Mouse (Mus musculus) neural tube, embryonic 12.5 days (tissue): Measurements from ENCODE around the gene Itgb1bp2. TPM values are rescaled to one million over a fixed set of nuclear protein-coding genes. Genes with fewer than 3 reads are reported as not detected.

Source experiments
- ATAC-seq: fragments of 200-750 bp; cut with Nextera tagmentation; 2 replicates; pipeline ENCODE4 v1.8.0; 2017; ENCODE audit warnings: low read depth, mild to moderate bottlenecking, moderate TSS enrichment, moderate library complexity; ENCODE audit not compliant: low FRiP score
- H3K27ac ChIP-seq: fragments of 300-500 bp; sonication (generic); 2 replicates; pipeline ENCODE4 v1.5.1; 2016
- H3K27me3 ChIP-seq: fragments of 300-500 bp; sonication (generic); replicated peaks from 2 replicates; pipeline ENCODE4 v1.6.1; 2016; ENCODE audit warnings: mild to moderate bottlenecking
- H3K36me3 ChIP-seq: fragments of 300-500 bp; sonication (generic); 2 replicates; pipeline ENCODE4 v1.6.1; 2016; ENCODE audit warnings: mild to moderate bottlenecking
- H3K4me1 ChIP-seq: fragments of 300-500 bp; sonication (generic); 2 replicates; pipeline ENCODE4 v1.6.1; 2016
- H3K4me2 ChIP-seq: fragments of 300-500 bp; sonication (generic); replicated peaks from 2 replicates; pipeline ENCODE4 v1.6.1; 2016; ENCODE audit warnings: mild to moderate bottlenecking
- H3K4me3 ChIP-seq: fragments of 300-500 bp; sonication (generic); 2 replicates; pipeline ENCODE4 v1.5.1; 2016
- H3K9ac ChIP-seq: fragments of 300-500 bp; sonication (generic); 2 replicates; pipeline ENCODE4 v1.6.1; 2016; ENCODE audit warnings: mild to moderate bottlenecking
- H3K9me3 ChIP-seq: fragments of 300-500 bp; sonication (generic); 2 replicates; pipeline ENCODE4 v1.6.1; 2016; ENCODE audit warnings: mild to moderate bottlenecking
- WGBS: fragments of 180-500 bp; shearing (Covaris S2); methylation state at CpG from one replicate; pipeline ENCODE4 v1.1.7; 2016; 5-methylcytosine and 5-hydroxymethylcytosine counted together
- polyA plus RNA-seq: library from polyadenylated mRNA; unstranded; fragments of >200 nt; fragmentation: Nextera tagmentation; extraction: Ambion mirVana; gene quantifications from 2 replicates; pipeline ENCODE4 v1.2.1, GENCODE M21; 2016

Gene Itgb1bp2
- polyA plus RNA-seq = 6.1 and 7.2 TPM in 2 replicates

- Histone ChIP-seq H3K9me3 (no peaks in the 10 kb centered on the region), H3K9ac (no peak within 1 kb of the TSS), H3K27me3 (no peaks in the 10 kb centered on the region), H3K27ac (no peak within 1 kb of the TSS), H3K4me3 (no peak within 1 kb of the TSS), H3K4me2 (no peak within 1 kb of the TSS), H3K4me1 (no peaks in the 10 kb centered on the region), H3K36me3 (peaks cover 64% of the 10 kb centered on the region)
- ATAC-seq = no peak
- WGBS = 75% methylated on average over 4 of the region's 4 CpGs
Measured at GRCm38 (mm10) chrX:101448886-101449475, at the start of gene Itgb1bp2. Itgb1bp2 (plus strand) TSS chrX:101449088.

GRCm38 (mm10) chrX:101418946-101419724 is 29.8 kb upstream of the Itgb1bp2 start:
- Histone ChIP-seq H3K4me1 (peaks cover 9% of the 10 kb centered on the region), H3K9ac (peak overlapping the region; percentile 58), H3K4me2 (peak overlapping the region; percentile 63), H3K27ac (no peak overlapping the region), H3K36me3 (peaks cover 11% of the 10 kb centered on the region; the same call in 1 of the 2 replicates), H3K4me3 (peak overlapping the region; percentile 52), H3K27me3 (no peaks in the 10 kb centered on the region), H3K9me3 (no peaks in the 10 kb centered on the region)
- 25% methylated on average over 36 of the region's 36 CpGs for WGBS
- ATAC-seq = peak; percentile 42

DNA sequence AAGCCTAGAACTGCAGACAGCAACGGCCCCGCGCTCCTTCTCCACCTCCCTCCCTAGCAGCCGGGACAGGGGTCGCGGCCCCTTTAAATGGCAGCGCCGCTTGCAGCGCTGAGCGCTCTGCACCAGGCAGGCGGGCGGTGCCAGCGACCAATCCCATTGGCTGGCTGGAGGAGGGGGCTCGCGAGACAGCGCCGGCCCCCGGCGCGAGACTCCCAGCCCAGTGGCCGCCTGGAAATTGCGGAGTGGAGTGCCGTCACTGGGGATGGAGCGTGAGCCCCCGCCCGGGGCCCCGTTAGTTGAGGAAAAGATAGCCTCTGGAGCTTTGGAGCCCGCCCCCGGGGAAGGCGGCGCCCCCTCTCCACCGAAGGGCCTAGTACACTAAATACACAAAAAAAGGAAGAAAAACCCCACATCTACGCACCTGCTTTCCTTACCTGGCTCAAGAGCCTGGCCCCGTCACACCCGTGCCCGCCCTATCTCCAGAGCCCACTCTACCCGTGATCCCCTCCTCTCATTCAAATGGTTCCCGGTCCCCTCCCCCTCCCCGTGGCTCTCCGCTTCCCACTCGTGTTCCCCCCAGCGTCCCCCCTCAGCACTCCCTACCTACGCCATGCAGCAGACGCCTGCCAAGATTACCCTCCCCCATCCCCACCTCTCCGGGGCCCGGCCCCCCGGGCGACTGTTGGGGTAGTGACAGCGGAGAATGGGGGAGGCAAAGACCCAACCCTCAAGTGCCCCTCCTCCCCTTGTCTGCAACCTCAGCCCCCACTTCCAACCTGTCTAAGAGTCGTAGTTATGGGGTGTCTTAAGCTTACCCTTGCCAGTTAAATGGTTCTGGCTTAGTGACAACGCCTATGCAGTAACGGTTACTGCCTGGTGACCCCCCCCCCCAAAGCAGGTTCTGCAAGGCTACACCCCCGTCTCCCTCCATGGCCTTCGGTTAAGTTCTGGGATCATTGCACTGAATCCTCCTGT is 28.9 kb upstream of the Itgb1bp2 start:
- H3K27me3 ChIP-seq = no peaks in the 10 kb centered on the region
- peak overlapping the region; percentile 63 for H3K4me2 ChIP-seq
- H3K27ac ChIP-seq = no peak overlapping the region
- H3K4me3 ChIP-seq = peak overlapping the region; percentile 52
- ATAC-seq = peak; percentile 96
- H3K4me1 ChIP-seq = peaks cover 9% of the 10 kb centered on the region
- H3K9ac ChIP-seq = peak overlapping the region; percentile 58
- H3K36me3 ChIP-seq = peaks cover 7% of the 10 kb centered on the region; the same call in 1 of the 2 replicates
- 19% methylated on average over 49 of the region's 54 CpGs for WGBS
- no peaks in the 10 kb centered on the region for H3K9me3 ChIP-seq

DNA sequence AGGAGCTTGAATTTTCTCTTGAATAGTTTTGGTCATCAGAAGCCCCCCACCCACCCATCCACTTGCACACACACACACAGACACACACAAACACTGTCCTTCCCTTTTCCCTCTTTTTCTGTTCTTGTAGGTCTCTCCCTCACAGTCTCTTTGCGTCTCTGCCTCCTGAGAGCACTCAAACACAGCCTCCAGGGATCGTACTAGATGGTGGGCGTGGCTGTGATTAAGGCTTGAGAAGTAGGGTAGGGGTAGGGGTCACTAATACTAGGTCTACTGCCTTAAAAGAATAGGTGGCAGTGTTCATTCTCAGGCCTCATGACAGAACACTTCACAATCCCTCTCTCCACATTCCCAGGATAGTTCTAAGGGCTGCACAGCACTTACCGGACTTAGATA is 28.2 kb upstream of the Itgb1bp2 start, which contains the start of gene Zmym3:
Zmym3 (minus strand) TSS at position 150 of the 396 bp plus-strand sequence.
- H3K4me2 ChIP-seq = peak within 1 kb of the TSS; percentile 63
- no peak for ATAC-seq
- no peaks in the 10 kb centered on the region for H3K9me3 ChIP-seq
- H3K4me3 ChIP-seq = peak within 1 kb of the TSS; percentile 52
- H3K36me3 ChIP-seq = no peaks in the 10 kb centered on the region
- no peak within 1 kb of the TSS for H3K27ac ChIP-seq
- H3K9ac ChIP-seq = peak within 1 kb of the TSS; percentile 58
- H3K4me1 ChIP-seq = peaks cover 9% of the 10 kb centered on the region
- WGBS = 33% methylated on average over 4 of the region's 4 CpGs
- no peaks in the 10 kb centered on the region for H3K27me3 ChIP-seq

DNA sequence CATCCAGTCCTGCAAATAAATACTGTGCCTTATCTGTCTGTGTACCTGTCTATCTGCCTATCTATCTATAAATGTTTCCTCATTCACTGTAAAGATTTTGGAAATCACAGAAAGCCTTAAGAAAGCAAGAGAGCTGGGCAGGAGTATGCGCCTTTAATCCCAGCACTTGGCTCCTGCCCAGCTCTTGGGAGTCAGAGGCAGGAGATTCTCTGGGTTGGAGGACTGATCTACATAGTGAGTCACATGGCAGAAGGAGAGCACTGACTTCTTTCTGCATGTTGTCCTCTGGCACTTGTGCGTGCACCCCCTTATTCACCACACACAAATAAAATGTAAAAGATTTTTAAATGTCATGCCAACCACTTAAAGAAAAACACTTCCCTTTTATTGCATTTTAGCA is 25.4 kb upstream of the Itgb1bp2 start:
- no peaks in the 10 kb centered on the region for H3K9me3 ChIP-seq
- H3K27me3 ChIP-seq = no peaks in the 10 kb centered on the region
- H3K4me3 ChIP-seq = no peak overlapping the region
- no peak overlapping the region for H3K27ac ChIP-seq
- peaks cover 3% of the 10 kb centered on the region for H3K4me1 ChIP-seq
- no peak overlapping the region for H3K4me2 ChIP-seq
- no peak overlapping the region for H3K9ac ChIP-seq
- no peak for ATAC-seq
- 90% methylated on average over 2 of the region's 2 CpGs for WGBS
- no peaks in the 10 kb centered on the region for H3K36me3 ChIP-seq

GRCm38 (mm10) chrX:101427774-101428173 is 21.1 kb upstream of the Itgb1bp2 start:
- no peak overlapping the region for H3K27ac ChIP-seq
- WGBS = 3% methylated on average over 1 of the region's 1 CpGs
- 0 out of 2 replicates have a peak, but pooled peaks cover 4% of the 10 kb centered on the region for H3K4me1 ChIP-seq
- H3K9ac ChIP-seq = no peak overlapping the region
- no peaks in the 10 kb centered on the region for H3K9me3 ChIP-seq
- no peak for ATAC-seq
- no peak overlapping the region for H3K4me2 ChIP-seq
- H3K27me3 ChIP-seq = no peaks in the 10 kb centered on the region
- H3K4me3 ChIP-seq = no peak overlapping the region
- H3K36me3 ChIP-seq = peaks cover 8% of the 10 kb centered on the region; the same call in 1 of the 2 replicates

- Histone ChIP-seq H3K4me2 (peak overlapping the region; percentile 52), H3K27ac (no peak overlapping the region), H3K4me1 (0 out of 2 replicates have a peak, but pooled peaks cover 4% of the 10 kb centered on the region), H3K9ac (no peak overlapping the region), H3K9me3 (no peaks in the 10 kb centered on the region), H3K27me3 (no peaks in the 10 kb centered on the region), H3K4me3 (peak overlapping the region; percentile 21; the same call in 1 of the 2 replicates), H3K36me3 (peaks cover 12% of the 10 kb centered on the region)
- 0 out of 2 replicates have a peak, but pooled peaks have one; percentile 11 for ATAC-seq
- WGBS = 29% methylated on average over 7 of the region's 7 CpGs
Measured at GRCm38 (mm10) chrX:101428785-101429141, 20.1 kb upstream of the Itgb1bp2 start.

GRCm38 (mm10) chrX:101429142-101429949 is 19.5 kb upstream of the Itgb1bp2 start, which contains the start of gene Nono:
Nono (plus strand) TSS chrX:101429318.
- peak within 1 kb of the TSS; percentile 78 for H3K9ac ChIP-seq
- H3K27ac ChIP-seq = peak within 1 kb of the TSS; percentile 86
- H3K27me3 ChIP-seq = no peaks in the 10 kb centered on the region
- H3K4me3 ChIP-seq = peak within 1 kb of the TSS; percentile 61
- H3K4me2 ChIP-seq = peak within 1 kb of the TSS; percentile 57
- H3K36me3 ChIP-seq = peaks cover 12% of the 10 kb centered on the region
- H3K9me3 ChIP-seq = no peaks in the 10 kb centered on the region
- ATAC-seq = peak; percentile 95
- 26% methylated on average over 51 of the region's 51 CpGs for WGBS
- 0 out of 2 replicates have a peak, but pooled peaks cover 4% of the 10 kb centered on the region for H3K4me1 ChIP-seq

- Histone ChIP-seq H3K4me1 (0 out of 2 replicates have a peak, but pooled peaks cover 4% of the 10 kb centered on the region), H3K27me3 (no peaks in the 10 kb centered on the region), H3K36me3 (peaks cover 12% of the 10 kb centered on the region), H3K9me3 (no peaks in the 10 kb centered on the region), H3K9ac (peak overlapping the region; percentile 78), H3K4me3 (peak overlapping the region; percentile 61), H3K27ac (peak overlapping the region; percentile 86), H3K4me2 (peak overlapping the region; percentile 57)
- peak; percentile 70 for ATAC-seq
- 23% methylated on average over 14 of the region's 14 CpGs for WGBS
Measured at GRCm38 (mm10) chrX:101429976-101430375, 18.9 kb upstream of the Itgb1bp2 start.

DNA sequence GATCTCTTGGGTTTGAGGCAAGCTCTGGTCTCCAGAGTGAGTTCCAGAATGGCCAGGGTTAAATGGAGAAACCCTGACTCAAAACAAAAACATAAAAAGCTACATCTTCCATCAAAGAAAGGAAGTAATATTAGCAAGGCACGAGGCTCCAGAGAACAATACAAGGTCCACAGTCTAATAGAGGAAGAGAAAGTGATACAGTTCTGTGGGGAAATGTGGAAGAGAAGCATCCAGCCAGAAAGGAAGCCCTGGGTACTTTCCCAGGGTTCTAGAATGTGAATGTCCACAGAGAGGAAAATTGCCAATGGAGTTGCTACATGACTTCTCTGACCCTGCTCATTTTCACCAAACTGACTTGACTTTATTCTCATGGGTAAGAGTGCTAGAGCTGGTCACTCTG is 2.3 kb downstream of the Itgb1bp2 start:
- Histone ChIP-seq H3K36me3 (peaks cover 45% of the 10 kb centered on the region), H3K4me3 (no peak overlapping the region), H3K27ac (no peak overlapping the region), H3K27me3 (no peaks in the 10 kb centered on the region), H3K9ac (no peak overlapping the region), H3K4me1 (no peaks in the 10 kb centered on the region), H3K4me2 (no peak overlapping the region), H3K9me3 (no peaks in the 10 kb centered on the region)
- ATAC-seq = no peak
- WGBS = 86% methylated on average over 1 of the region's 1 CpGs

- Histone ChIP-seq H3K27me3 (no peaks in the 10 kb centered on the region), H3K27ac (no peak overlapping the region), H3K4me1 (no peaks in the 10 kb centered on the region), H3K36me3 (peaks cover 41% of the 10 kb centered on the region), H3K4me2 (no peak overlapping the region), H3K9me3 (no peaks in the 10 kb centered on the region), H3K9ac (no peak overlapping the region), H3K4me3 (no peak overlapping the region)
- 81% methylated on average over 3 of the region's 3 CpGs for WGBS
- no peak for ATAC-seq
Measured at GRCm38 (mm10) chrX:101451591-101451990, 2.7 kb downstream of the Itgb1bp2 start.
